Mouse (Mus musculus) stomach, embryonic 15.5 days (tissue): Measurements from ENCODE around the gene Inhbc. TPM values are rescaled to one million over a fixed set of nuclear protein-coding genes. Genes with fewer than 3 reads are reported as not detected.
A peak's percentile ranks its signal among the peaks of the same experiment; 100 is the strongest.

Experiments
- ATAC-seq: fragments of 200-750 bp; cut with Nextera tagmentation; 2 replicates; pipeline ENCODE4 v1.8.0; 2017; ENCODE audit warnings: low read depth, moderate number of reproducible peaks, moderate TSS enrichment; ENCODE audit not compliant: insufficient read depth, low FRiP score
- H3K27ac ChIP-seq: fragments of 300-500 bp; sonication (generic); 2 replicates; pipeline ENCODE4 v1.5.1; 2015; ENCODE audit warnings: mild to moderate bottlenecking, inconsistent platforms
- H3K27me3 ChIP-seq: fragments of 300-500 bp; sonication (generic); replicated peaks from 2 replicates; pipeline ENCODE4 v1.6.1; 2015; ENCODE audit warnings: inconsistent platforms
- H3K36me3 ChIP-seq: fragments of 300-500 bp; sonication (generic); 2 replicates; pipeline ENCODE4 v1.6.1; 2015; ENCODE audit warnings: inconsistent platforms
- H3K4me1 ChIP-seq: fragments of 300-500 bp; sonication (generic); 2 replicates; pipeline ENCODE4 v1.6.1; 2015; ENCODE audit warnings: inconsistent platforms
- H3K4me2 ChIP-seq: fragments of 300-500 bp; sonication (generic); 2 replicates; pipeline ENCODE4 v1.6.1; 2015; ENCODE audit warnings: mild to moderate bottlenecking, inconsistent platforms
- H3K4me3 ChIP-seq: fragments of 300-500 bp; sonication (generic); replicated peaks from 2 replicates; pipeline ENCODE4 v1.5.1; 2015; ENCODE audit warnings: inconsistent platforms
- H3K9ac ChIP-seq: fragments of 300-500 bp; sonication (generic); 2 replicates; pipeline ENCODE4 v1.6.1; 2015; ENCODE audit warnings: inconsistent platforms
- H3K9me3 ChIP-seq: fragments of 300-500 bp; sonication (generic); 2 replicates; pipeline ENCODE4 v1.6.1; 2016; ENCODE audit warnings: inconsistent platforms
- WGBS: fragments of 180-500 bp; shearing (Covaris S2); methylation state at CpG from one replicate; pipeline ENCODE4 v1.1.7; 2015; 5-methylcytosine and 5-hydroxymethylcytosine counted together
- polyA plus RNA-seq: library from polyadenylated mRNA; unstranded; fragments of >200 nt; fragmentation: Nextera tagmentation; extraction: Ambion mirVana; gene quantifications from 2 replicates; pipeline ENCODE4 v1.2.1, GENCODE M21; 2015

Gene Inhbc
- polyA plus RNA-seq, 1 experiment from 2014 or later, result 0.27 TPM

DNA sequence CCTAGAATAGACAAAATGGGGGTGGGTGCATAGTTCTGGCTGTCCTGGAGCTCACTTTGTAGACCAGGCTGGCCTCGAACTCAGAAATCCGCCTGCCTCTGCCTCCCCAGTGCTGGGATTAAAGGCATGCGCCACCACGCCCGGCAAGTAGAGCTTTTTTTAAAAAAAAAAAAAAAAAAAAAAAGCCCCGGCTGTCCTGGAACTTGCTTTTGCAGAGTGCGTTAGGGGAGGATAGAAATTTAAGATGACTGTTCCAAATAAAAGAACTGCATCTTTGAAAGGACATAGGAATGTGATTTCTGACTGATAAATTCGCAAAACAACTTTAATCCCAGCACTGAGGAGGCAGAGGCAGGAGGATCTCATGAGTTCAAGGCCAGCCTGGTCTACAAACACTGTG is 9.4 kb upstream of the Inhbc start:
- WGBS, result 84% methylated on average over 8 of the region's 8 CpGs

DNA sequence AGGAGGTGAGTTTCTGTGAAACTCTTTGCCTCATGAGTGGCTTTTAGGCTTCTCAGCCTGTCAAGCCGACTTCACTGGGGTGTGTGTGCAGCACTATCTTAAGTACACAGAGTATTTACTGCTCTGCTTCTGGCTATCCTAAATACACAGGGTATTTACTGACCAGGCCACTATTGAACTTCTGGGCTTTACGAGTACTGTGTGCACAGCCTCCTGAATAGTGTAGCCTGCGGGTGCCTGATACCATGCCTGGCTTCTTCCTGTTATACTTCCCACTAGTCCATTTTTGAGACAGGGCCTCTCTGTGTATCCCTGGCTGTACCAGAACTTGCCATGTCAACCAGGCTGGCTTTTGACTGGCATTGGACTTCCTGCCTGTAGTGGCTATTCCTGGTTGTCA is 7.5 kb upstream of the Inhbc start:
- 53% methylated on average over 3 of the region's 3 CpGs for WGBS
- no peaks in the 10 kb centered on the region for H3K27me3 ChIP-seq
- H3K4me2 ChIP-seq, result no peak overlapping the region
- no peaks in the 10 kb centered on the region for H3K9me3 ChIP-seq
- ATAC-seq, result peak; percentile 15; the same call in 1 of the 2 replicates
- no peak overlapping the region for H3K4me3 ChIP-seq
- peak overlapping the region; percentile 51; the same call in 1 of the 2 replicates for H3K27ac ChIP-seq
- no peak overlapping the region for H3K9ac ChIP-seq
- no peaks in the 10 kb centered on the region for H3K36me3 ChIP-seq
- no peaks in the 10 kb centered on the region for H3K4me1 ChIP-seq

More for the DNA sequence above, 9.4 kb upstream of the Inhbc start:
- no peaks in the 10 kb centered on the region for H3K36me3 ChIP-seq
- no peak for ATAC-seq
- no peaks in the 10 kb centered on the region for H3K9me3 ChIP-seq
- peak overlapping the region; percentile 48; the same call in 1 of the 2 replicates for H3K9ac ChIP-seq
- no peaks in the 10 kb centered on the region for H3K4me1 ChIP-seq
- H3K4me2 ChIP-seq, result peak overlapping the region; percentile 57
- H3K4me3 ChIP-seq, result peak overlapping the region; percentile 65
- H3K27ac ChIP-seq, result peak overlapping the region; percentile 93; the same call in 1 of the 2 replicates
- no peaks in the 10 kb centered on the region for H3K27me3 ChIP-seq

DNA sequence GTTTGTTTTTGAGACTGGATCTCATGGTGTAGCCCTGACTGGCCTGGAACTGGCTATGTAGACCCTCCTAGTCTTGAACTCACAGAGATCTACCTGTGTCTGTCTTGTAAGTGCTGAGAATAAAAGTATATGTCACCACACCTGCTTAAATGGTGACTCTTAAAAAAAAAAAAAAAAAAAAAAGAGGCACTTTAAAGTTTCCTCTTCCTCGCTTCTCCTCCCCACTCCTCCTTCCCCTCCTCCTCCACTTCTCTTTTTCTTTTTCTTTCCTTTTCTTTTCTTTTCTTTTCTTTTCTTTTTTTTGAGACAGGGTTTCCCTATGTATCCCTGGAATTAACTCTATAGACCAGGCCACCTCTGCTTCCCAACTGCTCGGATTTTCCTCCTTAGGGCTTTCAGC is 792 bp upstream of the Inhbc start:
- ATAC-seq, result no peak
- Histone ChIP-seq H3K4me1 (no peaks in the 10 kb centered on the region), H3K27ac (no peak overlapping the region), H3K27me3 (no peaks in the 10 kb centered on the region), H3K36me3 (no peaks in the 10 kb centered on the region), H3K4me3 (no peak overlapping the region), H3K9ac (no peak overlapping the region), H3K9me3 (no peaks in the 10 kb centered on the region), H3K4me2 (no peak overlapping the region)
- WGBS, result 75% methylated on average over 2 of the region's 2 CpGs

DNA sequence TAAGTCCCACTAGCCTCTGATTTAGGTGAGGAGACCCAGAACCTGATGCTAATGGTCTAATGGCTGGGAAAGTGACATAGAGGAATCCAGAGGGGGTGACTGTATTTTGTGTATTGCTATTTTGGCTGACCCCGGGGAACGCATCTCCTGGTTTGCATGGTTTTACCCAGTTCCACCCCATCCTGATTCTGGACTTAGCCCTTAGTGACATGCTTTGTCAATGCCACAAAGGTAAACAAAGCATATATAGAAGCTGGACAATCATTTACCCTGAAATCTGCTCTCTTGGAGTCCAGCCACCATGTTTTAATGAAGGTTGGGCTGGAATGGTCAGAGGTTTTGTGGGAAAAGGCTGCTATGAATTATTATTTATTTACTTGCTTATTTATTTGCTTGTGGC is 2.0 kb downstream of the Inhbc start:
- ATAC-seq, result no peak
- Histone ChIP-seq H3K4me3 (no peak overlapping the region), H3K4me1 (no peaks in the 10 kb centered on the region), H3K36me3 (no peaks in the 10 kb centered on the region), H3K9me3 (no peaks in the 10 kb centered on the region), H3K9ac (no peak overlapping the region), H3K27ac (no peak overlapping the region), H3K27me3 (no peaks in the 10 kb centered on the region), H3K4me2 (no peak overlapping the region)
- 44% methylated on average over 2 of the region's 2 CpGs for WGBS

DNA sequence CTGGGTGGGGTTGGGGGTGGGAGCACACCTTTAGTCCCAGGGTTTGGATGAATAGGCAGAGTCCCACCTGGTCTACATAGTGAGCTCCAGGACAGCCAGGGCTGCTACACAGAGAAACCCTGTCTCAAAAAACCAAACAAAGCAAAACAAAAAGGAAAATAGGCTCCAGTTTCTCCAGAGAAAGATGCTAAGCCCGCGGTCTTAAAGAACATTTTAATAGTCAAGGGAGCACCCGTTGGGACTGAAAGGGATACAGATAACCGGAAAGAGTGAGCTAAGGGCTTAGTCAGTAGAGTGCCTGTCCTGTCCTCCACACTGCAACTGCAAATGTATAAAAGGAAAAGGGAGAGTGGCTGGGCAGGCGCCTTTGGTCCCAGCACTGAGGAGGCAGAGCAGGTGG is 3.1 kb downstream of the Inhbc start:
- Histone ChIP-seq H3K4me1 (no peaks in the 10 kb centered on the region), H3K9ac (no peak overlapping the region), H3K36me3 (no peaks in the 10 kb centered on the region), H3K27ac (no peak overlapping the region), H3K27me3 (no peaks in the 10 kb centered on the region), H3K4me3 (no peak overlapping the region), H3K4me2 (no peak overlapping the region), H3K9me3 (no peaks in the 10 kb centered on the region)
- no peak for ATAC-seq
- WGBS, result 72% methylated on average over 5 of the region's 5 CpGs

DNA sequence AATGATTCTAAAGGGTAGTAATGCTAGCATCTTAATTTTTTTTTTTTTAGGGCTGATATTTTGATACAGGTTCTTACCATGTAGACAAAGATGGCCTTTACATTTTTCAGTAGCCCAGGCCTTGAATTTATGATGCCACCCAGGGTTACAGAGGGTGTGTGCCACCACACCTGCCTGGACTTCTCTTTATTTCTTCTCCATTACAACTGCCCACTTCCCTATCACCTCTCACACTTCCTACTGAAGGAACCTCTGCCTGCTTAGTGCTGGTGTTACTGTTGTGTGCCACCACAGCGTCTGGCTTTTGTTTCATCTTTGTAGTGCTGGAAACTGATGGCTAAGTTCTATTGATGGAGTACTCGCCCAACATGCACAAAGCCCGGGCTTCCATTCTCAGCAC is 9.5 kb downstream of the Inhbc start:
- Histone ChIP-seq H3K9me3 (no peaks in the 10 kb centered on the region), H3K27ac (no peak overlapping the region), H3K4me3 (no peak overlapping the region), H3K36me3 (no peaks in the 10 kb centered on the region), H3K27me3 (no peaks in the 10 kb centered on the region), H3K4me2 (no peak overlapping the region), H3K4me1 (no peaks in the 10 kb centered on the region), H3K9ac (no peak overlapping the region)
- 81% methylated on average over 3 of the region's 3 CpGs for WGBS
- no peak for ATAC-seq

DNA sequence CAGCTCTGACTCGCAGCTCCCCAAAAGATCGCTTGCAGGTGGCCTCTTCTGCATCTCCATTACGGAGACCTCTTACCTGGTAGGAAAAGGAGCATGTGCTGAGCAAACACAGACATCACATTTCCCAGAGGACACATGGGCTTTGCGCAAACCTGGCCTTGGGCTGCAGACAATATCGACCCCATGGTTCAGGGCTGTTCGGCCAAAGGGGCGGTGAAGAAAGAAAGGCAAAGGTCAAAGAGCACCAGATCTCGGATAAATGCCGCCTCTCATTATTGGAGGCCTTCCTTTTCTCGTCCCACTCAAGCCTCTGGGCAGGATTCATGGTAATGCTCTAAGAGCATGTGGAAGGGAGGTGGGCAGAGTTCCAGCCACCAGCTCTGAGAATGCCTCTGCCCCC is 14.9 kb downstream of the Inhbc start:
- H3K4me3 ChIP-seq, result no peak overlapping the region

DNA sequence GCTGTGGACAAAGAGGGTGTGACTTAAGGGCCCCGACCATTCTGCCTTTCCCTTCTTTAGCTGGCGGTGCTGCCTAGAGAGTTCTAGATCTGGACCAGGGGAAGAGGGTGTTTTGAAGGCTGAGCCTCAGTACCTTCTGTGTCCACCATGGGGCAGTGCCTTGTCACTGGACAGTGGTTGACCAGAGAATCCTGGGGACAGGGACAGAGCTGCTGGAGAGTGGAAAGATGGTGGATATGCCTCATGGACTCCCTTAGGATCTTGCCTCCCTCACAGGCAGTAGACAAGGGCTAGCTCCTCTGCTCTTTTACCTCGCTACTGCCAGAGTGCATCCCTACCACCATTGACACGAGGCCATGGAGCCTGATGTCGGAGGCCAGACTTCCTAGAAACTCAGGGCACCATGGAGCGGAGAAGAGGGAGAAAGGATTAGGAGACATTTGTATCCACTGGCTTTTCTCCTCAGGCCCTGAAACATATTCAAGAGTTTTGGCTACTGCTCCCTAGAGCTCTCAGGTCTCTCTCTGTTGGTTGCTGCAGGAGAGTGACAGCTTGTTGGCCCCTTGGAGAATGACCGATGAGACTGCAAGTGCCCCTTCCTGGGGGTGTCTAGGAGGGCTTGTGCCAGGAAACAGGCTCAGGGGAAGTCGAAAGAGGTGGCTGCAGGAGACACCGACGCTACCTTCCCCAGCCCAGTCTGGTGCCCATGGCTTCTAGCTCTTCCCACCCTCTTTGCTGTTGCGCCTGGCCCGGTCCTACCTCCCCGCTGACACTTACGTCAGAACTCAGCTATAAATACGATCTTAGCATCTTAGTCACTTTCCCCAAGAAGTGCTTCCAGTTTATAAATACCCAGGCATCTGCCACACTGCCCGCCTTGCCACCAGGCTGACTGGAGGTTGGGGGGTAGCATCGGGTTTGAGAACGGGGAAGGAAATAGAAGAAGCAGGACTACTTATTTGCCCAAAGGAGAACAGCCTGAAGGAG is 16.0 kb downstream of the Inhbc start, which contains the start of gene Inhbe:
Gene Inhbe, minus strand, starts transcription at position 503 of the 987 bp plus-strand sequence.
- no peak for ATAC-seq
- Histone ChIP-seq H3K4me1 (0 out of 2 replicates have a peak, but pooled peaks cover 2% of the 10 kb centered on the region), H3K4me3 (no peak within 1 kb of the TSS), H3K9me3 (no peaks in the 10 kb centered on the region), H3K27ac (no peak within 1 kb of the TSS), H3K36me3 (no peaks in the 10 kb centered on the region), H3K9ac (no peak within 1 kb of the TSS), H3K27me3 (no peaks in the 10 kb centered on the region), H3K4me2 (no peak within 1 kb of the TSS)
- WGBS, result 81% methylated on average over 18 of the region's 18 CpGs

More for the DNA sequence above, 14.9 kb downstream of the Inhbc start:
- Histone ChIP-seq H3K9me3 (no peaks in the 10 kb centered on the region), H3K27ac (no peak overlapping the region), H3K9ac (no peak overlapping the region), H3K27me3 (no peaks in the 10 kb centered on the region), H3K4me1 (0 out of 2 replicates have a peak, but pooled peaks cover 2% of the 10 kb centered on the region), H3K4me2 (no peak overlapping the region), H3K36me3 (no peaks in the 10 kb centered on the region)
- no peak for ATAC-seq
- 68% methylated on average over 10 of the region's 10 CpGs for WGBS

DNA sequence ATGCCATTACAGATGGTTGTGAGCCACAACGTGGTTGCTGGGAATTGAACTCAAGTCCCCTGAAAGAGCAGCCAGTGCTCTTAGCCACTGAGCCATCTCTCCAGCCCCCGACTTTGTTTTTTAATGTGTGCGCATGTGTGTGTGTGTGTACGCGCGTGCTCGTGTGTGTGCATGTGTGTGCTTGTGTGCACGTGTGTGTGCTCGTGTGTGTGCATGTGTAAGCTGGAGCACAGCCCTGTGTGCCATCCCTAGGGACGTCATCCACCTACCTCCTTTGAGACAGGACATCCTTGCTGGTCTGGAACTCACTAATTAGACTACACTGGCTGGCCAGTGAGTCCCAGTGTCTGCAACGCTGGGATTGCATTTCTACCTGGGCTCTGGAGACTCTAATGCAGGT is 17.5 kb downstream of the Inhbc start:
- Histone ChIP-seq H3K27ac (no peak overlapping the region), H3K36me3 (no peaks in the 10 kb centered on the region), H3K27me3 (no peaks in the 10 kb centered on the region), H3K9me3 (no peaks in the 10 kb centered on the region), H3K4me1 (0 out of 2 replicates have a peak, but pooled peaks cover 2% of the 10 kb centered on the region), H3K9ac (no peak overlapping the region), H3K4me3 (no peak overlapping the region), H3K4me2 (no peak overlapping the region)
- no peak for ATAC-seq
- WGBS, result 91% methylated on average over 11 of the region's 11 CpGs

DNA sequence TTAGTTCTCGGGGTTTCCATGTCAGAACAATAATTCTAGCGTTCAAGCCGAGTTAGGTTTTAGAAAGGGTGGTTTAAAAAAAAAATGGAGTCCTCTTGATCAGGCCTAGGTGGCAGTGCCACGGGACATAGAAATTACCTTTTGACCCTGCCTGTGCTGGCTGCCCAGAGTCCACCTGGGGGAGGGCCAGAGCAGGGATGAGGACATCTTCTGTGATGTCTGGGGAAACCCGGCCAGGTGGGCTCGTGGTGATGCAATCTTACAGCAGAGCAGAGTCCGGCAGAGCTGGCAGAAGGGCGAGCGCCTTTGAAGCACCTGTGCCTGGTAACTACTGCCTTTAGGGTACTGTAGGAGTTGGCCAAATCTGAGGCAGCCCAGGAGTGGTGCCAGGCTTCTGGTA is 18.0 kb downstream of the Inhbc start:
- no peak overlapping the region for H3K27ac ChIP-seq
- H3K9ac ChIP-seq, result no peak overlapping the region
- no peak overlapping the region for H3K4me3 ChIP-seq
- H3K9me3 ChIP-seq, result no peaks in the 10 kb centered on the region
- H3K36me3 ChIP-seq, result no peaks in the 10 kb centered on the region
- no peaks in the 10 kb centered on the region for H3K27me3 ChIP-seq
- ATAC-seq, result no peak
- no peak overlapping the region for H3K4me2 ChIP-seq
- 79% methylated on average over 9 of the region's 9 CpGs for WGBS
- H3K4me1 ChIP-seq, result 0 out of 2 replicates have a peak, but pooled peaks cover 2% of the 10 kb centered on the region

DNA sequence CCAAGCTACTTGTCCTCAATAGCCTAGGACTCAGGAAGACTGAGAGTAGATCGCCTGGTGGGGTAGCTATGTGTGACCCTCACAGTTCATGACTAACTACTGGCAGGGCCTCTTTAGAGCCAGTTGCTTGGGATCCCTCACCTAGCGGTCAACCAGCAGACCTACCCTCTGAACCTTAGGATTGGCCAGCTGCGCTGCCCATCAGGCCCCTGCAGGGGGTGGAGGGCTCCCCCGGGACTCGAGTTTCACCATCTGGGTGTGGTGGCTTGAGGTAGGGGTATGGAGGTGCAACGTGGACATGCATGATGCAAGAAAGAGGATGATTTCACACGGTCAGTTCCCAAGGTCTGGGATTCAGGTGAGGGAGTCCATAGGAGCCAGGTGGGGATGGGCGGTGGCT is 18.5 kb downstream of the Inhbc start:
- Histone ChIP-seq H3K27me3 (no peaks in the 10 kb centered on the region), H3K36me3 (no peaks in the 10 kb centered on the region), H3K4me2 (no peak overlapping the region), H3K9me3 (no peaks in the 10 kb centered on the region), H3K9ac (no peak overlapping the region), H3K4me3 (no peak overlapping the region), H3K4me1 (0 out of 2 replicates have a peak, but pooled peaks cover 2% of the 10 kb centered on the region), H3K27ac (no peak overlapping the region)
- WGBS, result 66% methylated on average over 8 of the region's 8 CpGs
- no peak; the same call in 1 of the 2 replicates for ATAC-seq

DNA sequence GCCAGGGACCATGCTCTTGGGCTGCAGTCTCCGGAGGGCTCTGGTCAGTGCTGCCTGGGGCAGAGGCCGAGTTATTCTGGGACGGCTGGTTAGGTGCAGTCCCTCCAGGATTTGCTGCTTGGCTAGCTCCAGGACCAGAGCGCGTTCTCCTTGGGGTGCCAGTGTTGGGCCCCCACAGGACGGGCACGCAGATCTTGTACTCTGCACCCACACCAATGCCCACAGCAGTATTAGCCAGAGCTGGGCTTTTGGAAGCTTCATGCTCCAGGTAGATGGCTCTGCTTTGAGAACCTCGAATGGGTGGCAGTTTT is 19.0 kb downstream of the Inhbc start:
- Histone ChIP-seq H3K36me3 (no peaks in the 10 kb centered on the region), H3K9me3 (no peaks in the 10 kb centered on the region), H3K4me1 (0 out of 2 replicates have a peak, but pooled peaks cover 2% of the 10 kb centered on the region), H3K27ac (no peak overlapping the region), H3K4me3 (no peak overlapping the region), H3K4me2 (no peak overlapping the region; the same call in 1 of the 2 replicates), H3K9ac (no peak overlapping the region), H3K27me3 (no peaks in the 10 kb centered on the region)
- no peak for ATAC-seq
- 81% methylated on average over 8 of the region's 8 CpGs for WGBS
